Mouse (Mus musculus): ENCODE results near the gene Gid4. TPM values are rescaled to one million over a fixed set of nuclear protein-coding genes. Genes with fewer than 3 reads are reported as not detected.

The Gid4 gene
- polyA plus RNA-seq (2012; rRNA removed): 6.2 and 7.4 TPM in 2 replicates

DNA sequence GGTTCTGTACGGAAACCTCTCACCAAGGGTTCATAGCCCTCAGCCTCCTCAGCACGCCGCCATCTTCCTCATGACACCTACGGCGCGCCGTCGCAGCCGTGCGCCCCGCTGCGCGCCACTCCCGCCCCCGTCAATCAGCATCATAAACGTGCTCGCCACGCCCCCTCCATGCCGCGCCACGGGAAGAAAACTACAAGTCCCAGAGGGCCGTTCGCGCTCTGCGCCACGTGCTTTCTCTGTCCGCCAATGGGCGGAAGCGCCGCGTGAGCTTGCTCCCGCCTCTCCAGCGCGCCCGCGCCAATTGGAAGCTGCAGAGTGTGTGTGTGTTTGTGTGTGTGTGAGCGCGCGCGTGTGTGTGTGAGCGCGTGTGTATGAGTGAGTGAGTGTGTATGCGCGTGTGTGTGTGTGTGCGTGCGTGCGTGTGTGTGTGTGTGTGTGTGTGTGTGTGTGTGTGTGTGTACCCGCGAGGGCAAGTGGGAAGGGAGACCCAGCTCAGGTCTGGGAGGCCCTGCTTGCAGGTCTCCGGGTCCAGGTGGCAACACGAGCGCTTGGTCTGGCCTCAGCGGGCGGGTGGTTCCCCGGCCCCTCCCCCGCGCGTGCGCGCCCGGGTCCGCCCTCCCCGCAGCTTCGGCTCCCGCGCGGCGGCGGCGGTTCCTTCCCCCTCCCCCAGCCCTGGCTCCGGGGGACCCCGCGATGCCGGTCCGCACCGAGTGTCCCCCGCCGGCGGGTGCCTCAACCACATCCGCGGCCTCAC is at the start of gene Gid4:
Gid4 (plus strand) TSS at position 183 of the 754 bp plus-strand sequence.

DNA sequence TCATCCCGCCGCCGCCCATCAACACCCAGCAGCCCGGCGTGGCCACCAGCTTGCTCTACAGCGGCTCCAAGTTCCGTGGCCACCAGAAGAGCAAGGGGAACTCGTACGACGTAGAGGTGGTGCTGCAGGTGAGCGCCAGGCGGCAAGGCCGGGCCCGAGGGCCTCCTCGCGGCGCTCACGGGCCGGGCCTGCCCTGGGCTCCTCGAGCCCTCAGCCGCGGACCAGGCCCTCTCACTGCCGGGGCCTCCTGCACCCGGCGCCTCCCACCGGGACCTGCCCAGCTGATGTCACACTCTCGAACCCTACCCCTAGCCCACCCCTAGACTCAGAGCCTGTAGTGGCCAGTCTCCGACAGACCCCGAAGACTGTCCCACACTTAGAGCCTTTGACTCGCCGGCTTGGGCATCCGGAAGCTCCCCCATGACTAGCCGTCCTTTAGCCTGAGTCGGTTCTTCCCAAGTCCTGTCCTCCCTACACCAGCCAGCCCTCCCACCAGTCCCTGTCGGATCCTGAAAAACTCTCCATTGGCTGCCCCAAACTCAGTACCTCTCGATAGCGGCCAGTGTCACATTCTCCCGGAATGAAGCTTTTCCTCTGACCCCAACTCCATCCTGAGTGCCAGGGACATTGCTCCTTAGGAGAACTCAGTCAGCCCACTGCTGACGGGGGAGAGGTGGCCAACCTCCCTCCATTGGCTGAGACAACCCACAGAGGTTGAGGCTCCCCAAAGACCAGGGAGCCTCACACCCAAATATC is 950 bp downstream of the Gid4 start, which contains the start of gene Atpaf2:
Atpaf2 (minus strand) TSS at position 741 of the 756 bp plus-strand sequence.

DNA sequence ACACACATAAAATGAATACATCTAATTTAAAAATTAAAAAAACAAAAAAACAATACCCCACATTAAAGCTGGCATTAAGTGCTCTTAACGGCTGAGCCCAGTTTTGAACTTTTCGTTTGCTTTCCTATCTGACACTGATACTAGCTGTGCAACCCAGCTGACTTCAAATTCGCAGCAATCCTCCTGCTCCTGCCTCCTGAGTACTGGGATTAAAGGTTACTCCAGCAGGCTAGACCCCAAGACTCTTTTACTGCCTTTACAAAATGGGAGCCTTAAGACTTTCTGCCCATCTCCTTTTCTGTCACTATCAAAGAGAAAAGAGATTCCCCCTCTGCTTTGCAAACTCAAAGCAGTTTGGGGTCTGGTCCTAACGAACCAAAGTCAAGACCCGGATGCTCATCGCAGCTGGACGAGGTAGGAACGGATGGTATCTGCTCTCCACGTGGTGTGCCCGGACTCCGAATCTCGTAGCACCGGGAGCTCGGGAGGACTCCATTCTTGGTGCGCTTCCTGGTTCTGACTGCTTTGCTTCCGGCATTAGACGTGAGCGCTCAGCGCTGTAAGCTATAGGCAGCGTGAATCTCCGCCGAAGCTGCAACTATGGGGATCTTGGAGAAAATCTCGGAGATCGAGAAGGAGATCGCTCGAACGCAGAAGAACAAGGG is 37.3 kb downstream of the Gid4 start, which contains the start of gene Drg2:
Drg2 (plus strand) TSS at position 512 of the 665 bp plus-strand sequence.

DNA sequence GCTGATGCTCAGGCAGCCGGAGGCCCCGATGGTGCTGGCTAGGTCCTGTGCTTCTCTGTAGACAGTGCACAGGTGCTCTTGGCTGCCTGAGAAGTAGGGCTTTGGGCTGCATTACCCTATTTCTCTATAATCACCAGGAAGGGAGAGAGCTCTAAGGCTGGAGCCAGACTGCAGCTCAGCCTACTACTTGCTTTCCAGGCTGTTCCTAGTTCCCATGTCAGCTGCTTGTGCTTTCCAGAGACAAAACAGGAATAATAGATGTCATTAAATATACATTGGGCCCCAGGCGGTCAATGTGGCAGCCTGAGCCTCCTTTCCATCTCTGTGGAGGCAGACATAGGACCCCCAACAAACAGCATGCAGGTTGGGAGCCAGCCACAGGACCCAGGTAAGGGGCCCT is 52.1 kb downstream of the Gid4 start, which contains the start of gene Myo15:
Myo15 (plus strand) TSS at position 301 of the 400 bp plus-strand sequence.

Other genes with a start within 250 kb of the Gid4 start
- 85.5 and 89.3 TPM in 2 replicates for gene Srebf1, start 194.6 kb upstream of the Gid4 start, polyA plus RNA-seq (2012; rRNA removed)
- gene Tom1l2, start 64.2 kb upstream of the Gid4 start, polyA plus RNA-seq (2012; rRNA removed): 4.7 and 5.0 TPM in 2 replicates
- 0.46 and 0.56 TPM in 2 replicates for gene Drc3, start 63.8 kb upstream of the Gid4 start, polyA plus RNA-seq (2012; rRNA removed)
- gene Atpaf2, start 1.3 kb downstream of the Gid4 start, polyA plus RNA-seq (2012; rRNA removed): 17.4 and 18.0 TPM in 2 replicates
- 22.4 and 24.7 TPM in 2 replicates for gene Drg2, start 37.4 kb downstream of the Gid4 start, polyA plus RNA-seq (2012; rRNA removed)
- gene Myo15, start 52.2 kb downstream of the Gid4 start, polyA plus RNA-seq (2012; rRNA removed): 0.16 and 0.23 TPM in 2 replicates
- gene Alkbh5, start 119.2 kb downstream of the Gid4 start, polyA plus RNA-seq (2012; rRNA removed): 7.8 and 8.1 TPM in 2 replicates

Measured in liver, embryonic 18 days (tissue).